Mouse (Mus musculus) E14TG2a.4 (cell line): ENCODE measurements around the gene Akr1d1.

ENCODE experiments used
- CTCF ChIP-seq: conservative IDR thresholded peaks from 2 replicates; pipeline ENCODE4 v1.5.1; 2014; ENCODE audit warnings: low read length
- POU5F1 ChIP-seq: IDR thresholded peaks from 2 replicates; pipeline ENCODE4 v1.6.1; 2014; ENCODE audit warnings: low read length, borderline replicate concordance

DNA sequence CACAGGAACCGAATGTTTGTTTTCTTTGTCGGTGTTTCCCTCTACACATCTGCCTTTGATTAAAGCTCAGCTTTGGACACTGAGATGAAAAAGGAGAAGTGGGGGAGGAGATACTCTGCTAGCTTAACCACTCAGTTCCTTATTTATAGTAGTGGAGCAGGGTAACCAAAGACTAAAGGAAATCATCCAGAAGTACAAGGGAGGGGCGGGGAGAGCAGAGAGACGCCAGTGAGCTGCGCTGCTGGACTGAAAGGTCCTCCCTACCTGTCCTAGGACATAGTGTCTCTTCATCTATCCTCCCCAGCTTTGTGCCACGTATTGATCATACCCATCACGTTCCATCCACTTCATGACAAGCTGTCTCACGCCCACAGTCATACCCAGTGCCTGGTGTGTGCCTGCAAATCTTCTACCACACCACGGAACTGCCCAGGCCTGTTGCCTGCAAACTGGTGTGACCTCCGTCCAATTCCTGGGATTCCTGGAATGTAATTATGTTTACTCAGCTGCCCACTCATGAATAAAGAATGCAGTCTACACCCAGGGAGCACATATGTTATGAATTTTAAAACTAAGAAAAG is 87.5 kb downstream of the Akr1d1 start:
- TF ChIP-seq POU5F1: no peak
- no peak for TF ChIP-seq CTCF
